Mouse (Mus musculus) forebrain, embryonic 14.5 days (tissue): ENCODE measurements around the gene Cebpa. TPM values are rescaled to one million over a fixed set of nuclear protein-coding genes. Genes with fewer than 3 reads are reported as not detected.
A peak's percentile ranks its signal among the peaks of the same experiment; 100 is the strongest.

Source experiments
- ATAC-seq: fragments of 200-750 bp; cut with Nextera tagmentation; 2 replicates; pipeline ENCODE4 v1.8.0; 2017; ENCODE audit warnings: mild to moderate bottlenecking, moderate library complexity
- DNase-seq: peaks from one replicate; pipeline ENCODE4 v3.0.0-alpha.2; 2015; ENCODE audit warnings: low spot score
- H3K27ac ChIP-seq: fragments of 300-500 bp; sonication (generic); 2 replicates; pipeline ENCODE4 v1.5.1; 2014; ENCODE audit warnings: low read depth, mild to moderate bottlenecking, control low read depth, low read length, moderate library complexity
- H3K27me3 ChIP-seq: fragments of 300-500 bp; sonication (generic); replicated peaks from 2 replicates; pipeline ENCODE4 v1.6.1; 2014; ENCODE audit warnings: low read length, control low read depth, mixed read lengths; ENCODE audit not compliant: control insufficient read depth, insufficient read depth
- H3K36me3 ChIP-seq: fragments of 300-500 bp; sonication (generic); 2 replicates; pipeline ENCODE4 v1.6.1; 2014; ENCODE audit warnings: low read length, control low read depth; ENCODE audit not compliant: control insufficient read depth, insufficient read depth
- H3K4me1 ChIP-seq: fragments of 300-500 bp; sonication (generic); 2 replicates; pipeline ENCODE4 v1.6.1; 2014; ENCODE audit warnings: antibody characterized with exemption, low read length, control low read depth; ENCODE audit not compliant: control insufficient read depth, insufficient read depth
- H3K4me2 ChIP-seq: fragments of 300-500 bp; sonication (generic); 2 replicates; pipeline ENCODE4 v1.6.1; 2014; ENCODE audit warnings: mild to moderate bottlenecking, control low read depth, low read length
- H3K4me3 ChIP-seq: fragments of 300-500 bp; sonication (generic); 2 replicates; pipeline ENCODE4 v1.5.1; 2014; ENCODE audit warnings: low read depth, low read length, control low read depth
- H3K9ac ChIP-seq: fragments of 300-500 bp; sonication (generic); 2 replicates; pipeline ENCODE4 v1.6.1; 2014; ENCODE audit warnings: mild to moderate bottlenecking, low read length, control low read depth, moderate library complexity
- H3K9me3 ChIP-seq: fragments of 300-500 bp; sonication (generic); replicated peaks from 2 replicates; pipeline ENCODE4 v1.6.1; 2016; ENCODE audit warnings: low read length, control low read depth, mixed read lengths; ENCODE audit not compliant: control insufficient read depth
- WGBS: fragments of 180-500 bp; shearing (Covaris S2); extraction: QIAGEN DNeasy Blood & Tissue Kit; methylation state at CpG from one replicate; pipeline ENCODE4 v1.1.7; 2014; 5-methylcytosine and 5-hydroxymethylcytosine counted together
- polyA plus RNA-seq: library from polyadenylated mRNA; unstranded; fragments of >200 nt; fragmentation: Nextera tagmentation; extraction: Ambion mirVana; gene quantifications from 2 replicates; pipeline ENCODE4 v1.2.1, GENCODE M21; 2014

The Cebpa gene
- polyA plus RNA-seq, 1 experiment from 2014 or later = 0.62 TPM

- Histone ChIP-seq H3K27me3 (peaks cover 41% of the 10 kb centered on the region), H3K4me2 (no peak overlapping the region), H3K36me3 (no peaks in the 10 kb centered on the region), H3K9me3 (no peaks in the 10 kb centered on the region), H3K4me1 (no peaks in the 10 kb centered on the region), H3K4me3 (no peak overlapping the region), H3K27ac (no peak overlapping the region), H3K9ac (no peak overlapping the region)
- WGBS = 46% methylated on average over 5 of the region's 5 CpGs
- ATAC-seq = no peak
- DNase-seq = peak; percentile 39
Observed at GRCm38 (mm10) chr7:35124216-35124615, 5.1 kb downstream of the Cebpa start.

GRCm38 (mm10) chr7:35124745-35125144, 5.7 kb downstream of the Cebpa start:
- H3K4me1 ChIP-seq = no peaks in the 10 kb centered on the region
- H3K9me3 ChIP-seq = no peaks in the 10 kb centered on the region
- H3K4me3 ChIP-seq = no peak overlapping the region
- peaks cover 36% of the 10 kb centered on the region for H3K27me3 ChIP-seq
- H3K4me2 ChIP-seq = no peak overlapping the region
- ATAC-seq (no peak), DNase-seq (no peak)
- H3K36me3 ChIP-seq = no peaks in the 10 kb centered on the region
- WGBS = 64% methylated on average over 6 of the region's 6 CpGs
- H3K27ac ChIP-seq = no peak overlapping the region
- H3K9ac ChIP-seq = no peak overlapping the region

DNA sequence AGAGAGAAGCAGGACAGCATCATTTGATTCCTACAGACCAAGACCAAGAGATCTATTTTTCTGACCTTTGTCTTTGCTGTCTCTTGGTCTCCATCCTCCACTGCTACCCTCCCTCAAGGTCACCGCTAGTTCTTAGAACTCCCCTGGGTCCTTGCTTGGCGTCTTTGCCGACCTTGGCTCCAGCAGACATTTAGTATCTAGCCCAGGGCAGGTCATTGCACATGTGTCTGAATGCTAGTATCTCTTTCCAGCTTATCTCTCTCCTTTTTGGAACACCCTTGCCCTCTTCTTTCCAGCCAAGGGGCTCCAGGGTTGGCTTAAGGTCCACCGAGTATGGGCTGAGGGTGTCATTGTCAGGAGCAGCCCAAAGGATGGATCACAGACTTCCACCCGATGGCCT, 6.9 kb downstream of the Cebpa start:
- no peaks in the 10 kb centered on the region for H3K9me3 ChIP-seq
- ATAC-seq = no peak
- no peak overlapping the region for H3K4me2 ChIP-seq
- peaks cover 23% of the 10 kb centered on the region for H3K27me3 ChIP-seq
- H3K9ac ChIP-seq = no peak overlapping the region
- 75% methylated on average over 5 of the region's 5 CpGs for WGBS
- no peak for DNase-seq
- H3K36me3 ChIP-seq = no peaks in the 10 kb centered on the region
- H3K4me3 ChIP-seq = no peak overlapping the region
- H3K27ac ChIP-seq = no peak overlapping the region
- no peaks in the 10 kb centered on the region for H3K4me1 ChIP-seq

GRCm38 (mm10) chr7:35127001-35127400, 7.9 kb downstream of the Cebpa start:
- ATAC-seq (no peak), DNase-seq (no peak)
- Histone ChIP-seq H3K36me3 (no peaks in the 10 kb centered on the region), H3K9ac (no peak overlapping the region), H3K27me3 (peaks cover 13% of the 10 kb centered on the region; the same call in 1 of the 2 replicates), H3K4me1 (no peaks in the 10 kb centered on the region), H3K27ac (no peak overlapping the region), H3K4me3 (no peak overlapping the region), H3K4me2 (no peak overlapping the region), H3K9me3 (no peaks in the 10 kb centered on the region)
- WGBS = 73% methylated on average over 10 of the region's 10 CpGs

DNA sequence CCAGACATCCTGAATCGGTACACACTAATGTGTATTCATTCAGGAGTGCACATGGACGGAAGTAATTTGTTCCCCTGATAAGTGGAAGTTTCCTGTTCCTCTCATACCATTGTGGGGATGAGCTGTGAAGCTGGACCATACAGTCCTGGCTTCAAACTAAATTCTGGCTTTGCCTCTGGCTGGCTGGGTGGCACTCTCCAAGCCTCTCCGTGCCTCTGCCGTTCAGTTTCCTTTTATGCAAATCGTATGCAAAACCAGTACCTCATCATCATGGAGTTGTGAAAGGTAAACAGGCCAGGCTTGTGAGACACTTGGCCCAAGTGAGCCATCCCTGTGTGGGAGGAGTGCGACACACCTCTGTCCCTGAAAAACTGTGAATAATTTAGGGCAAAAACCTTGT, 8.6 kb downstream of the Cebpa start:
- ATAC-seq = no peak
- Histone ChIP-seq H3K9me3 (no peaks in the 10 kb centered on the region), H3K27ac (no peak overlapping the region), H3K4me1 (no peaks in the 10 kb centered on the region), H3K4me3 (no peak overlapping the region), H3K9ac (no peak overlapping the region), H3K36me3 (no peaks in the 10 kb centered on the region), H3K4me2 (no peak overlapping the region), H3K27me3 (0 out of 2 replicates have a peak, but pooled peaks cover 6% of the 10 kb centered on the region)
- no peak for DNase-seq
- 37% methylated on average over 6 of the region's 6 CpGs for WGBS

- Histone ChIP-seq H3K36me3 (no peaks in the 10 kb centered on the region), H3K27me3 (no peaks in the 10 kb centered on the region), H3K9ac (no peak overlapping the region), H3K4me1 (no peaks in the 10 kb centered on the region), H3K4me2 (no peak overlapping the region), H3K4me3 (no peak overlapping the region), H3K9me3 (no peaks in the 10 kb centered on the region), H3K27ac (no peak overlapping the region)
- DNase-seq (no peak), ATAC-seq (no peak)
- WGBS = 61% methylated on average over 17 of the region's 17 CpGs
Observed at GRCm38 (mm10) chr7:35128677-35129567, 9.8 kb downstream of the Cebpa start.

GRCm38 (mm10) chr7:35130059-35130738, 11.1 kb downstream of the Cebpa start:
- DNase-seq = no peak
- H3K4me3 ChIP-seq = no peak overlapping the region
- 81% methylated on average over 13 of the region's 13 CpGs for WGBS
- H3K36me3 ChIP-seq = no peaks in the 10 kb centered on the region
- H3K4me1 ChIP-seq = no peaks in the 10 kb centered on the region
- no peak overlapping the region for H3K9ac ChIP-seq
- no peak overlapping the region for H3K4me2 ChIP-seq
- no peak for ATAC-seq
- no peaks in the 10 kb centered on the region for H3K9me3 ChIP-seq
- H3K27me3 ChIP-seq = no peaks in the 10 kb centered on the region
- no peak overlapping the region for H3K27ac ChIP-seq

- Histone ChIP-seq H3K27ac (no peak overlapping the region), H3K36me3 (no peaks in the 10 kb centered on the region), H3K9ac (no peak overlapping the region), H3K4me2 (no peak overlapping the region), H3K9me3 (no peaks in the 10 kb centered on the region), H3K4me1 (no peaks in the 10 kb centered on the region), H3K27me3 (no peaks in the 10 kb centered on the region), H3K4me3 (no peak overlapping the region)
- 92% methylated on average over 5 of the region's 5 CpGs for WGBS
- no peak for DNase-seq
- no peak for ATAC-seq
Observed at GRCm38 (mm10) chr7:35130888-35131287, 11.8 kb downstream of the Cebpa start.

DNA sequence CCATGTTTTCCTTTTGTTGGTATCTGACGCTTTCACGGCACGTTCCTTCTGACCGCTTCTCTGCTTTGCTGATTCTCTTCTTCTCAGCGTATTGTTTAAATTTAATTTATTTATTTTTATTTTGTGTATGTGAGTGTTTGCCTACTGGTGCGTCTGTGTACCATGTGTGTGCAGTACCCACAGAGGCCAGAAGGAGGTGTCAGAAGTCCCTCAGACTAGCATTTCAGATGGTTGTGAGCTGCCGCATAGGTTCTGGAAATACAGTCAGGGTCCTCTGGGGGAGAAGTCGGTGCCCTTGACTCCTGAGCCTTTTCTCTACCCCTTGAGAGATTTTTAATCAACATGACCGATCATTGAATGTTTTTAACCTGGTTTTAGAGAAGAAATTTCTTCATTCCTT, 12.5 kb downstream of the Cebpa start:
- H3K27me3 ChIP-seq = no peaks in the 10 kb centered on the region
- no peak for DNase-seq
- WGBS = 97% methylated on average over 9 of the region's 9 CpGs
- H3K36me3 ChIP-seq = no peaks in the 10 kb centered on the region
- H3K4me3 ChIP-seq = no peak overlapping the region
- ATAC-seq = no peak
- no peaks in the 10 kb centered on the region for H3K9me3 ChIP-seq
- H3K9ac ChIP-seq = no peak overlapping the region
- H3K27ac ChIP-seq = no peak overlapping the region
- H3K4me2 ChIP-seq = no peak overlapping the region
- H3K4me1 ChIP-seq = no peaks in the 10 kb centered on the region
